Comparison of ENCODE assay signal across 7 mouse cellular contexts in genomic region chr4:129287472-129287981, GRCm38 (mm10). TPM values are rescaled to one million over a fixed set of nuclear protein-coding genes. Genes with fewer than 3 reads are reported as not detected.
A peak's percentile ranks its signal among the peaks of the same experiment; 100 is the strongest.
DNase-seq lines count a peak whose midpoint lies in the region; ATAC-seq and TF ChIP-seq lines count a peak whose summit lies in the region.

Gene Sync (plus strand): TSS chr4:129287617.

- peak; percentile 41 for TF ChIP-seq POLR2A in embryonic fibroblast, embryonic 13.5 days (IDR thresholded peaks at IDR 0.05; ENCODE audit: low read depth, low read length)

- under 1% methylated on average over 45 of the region's 53 CpGs for WGBS in heart, embryonic 15.5 days
- WGBS in limb, embryonic 15.5 days: under 1% methylated on average over 30 of the region's 53 CpGs

- peaks cover 18% of the 10 kb centered on the region for H3K27me3 ChIP-seq in heart, embryonic 15.5 days
- H3K27me3 ChIP-seq in limb, embryonic 15.5 days: peaks cover 14% of the 10 kb centered on the region

- peak within 1 kb of the TSS; percentile 63 for H3K9ac ChIP-seq in heart, embryonic 15.5 days
- peak within 1 kb of the TSS; percentile 51 for H3K9ac ChIP-seq in limb, embryonic 15.5 days

- H3K4me2 ChIP-seq in heart, embryonic 15.5 days: peak within 1 kb of the TSS; percentile 98
- peak within 1 kb of the TSS; percentile 96 for H3K4me2 ChIP-seq in limb, embryonic 15.5 days

- TF ChIP-seq CTCF in embryonic fibroblast, embryonic 13.5 days (IDR thresholded peaks at IDR 0.05; ENCODE audit: borderline replicate concordance, insufficient read depth, low read length): no peak

- H3K4me3 ChIP-seq in embryonic fibroblast, embryonic 13.5 days (ENCODE audit: insufficient read depth, low read length): peak within 1 kb of the TSS; percentile 52
- H3K4me3 ChIP-seq in heart, embryonic 15.5 days: peak within 1 kb of the TSS; percentile 64
- peak within 1 kb of the TSS; percentile 58 for H3K4me3 ChIP-seq in limb, embryonic 15.5 days

- peak; percentile 41 for ATAC-seq in heart, embryonic 15.5 days (replicated peaks; ENCODE audit: insufficient number of reproducible peaks, insufficient read depth, low FRiP score, low read depth)
- ATAC-seq in limb, embryonic 15.5 days (ENCODE audit: insufficient number of reproducible peaks, low FRiP score, low TSS enrichment, low read depth): peak; percentile 33; the same call in 1 of the 2 replicates

- peaks cover 3% of the 10 kb centered on the region; the same call in 1 of the 2 replicates for H3K4me1 ChIP-seq in embryonic fibroblast, embryonic 13.5 days (ENCODE audit: control insufficient read depth, insufficient read depth, low read length)
- peaks cover 22% of the 10 kb centered on the region for H3K4me1 ChIP-seq in heart, embryonic 15.5 days (replicated peaks)
- peaks cover 19% of the 10 kb centered on the region for H3K4me1 ChIP-seq in limb, embryonic 15.5 days

- no peaks in the 10 kb centered on the region for H3K9me3 ChIP-seq in heart, embryonic 15.5 days (replicated peaks)
- no peaks in the 10 kb centered on the region for H3K9me3 ChIP-seq in limb, embryonic 15.5 days

- no peaks in the 10 kb centered on the region for H3K36me3 ChIP-seq in heart, embryonic 15.5 days
- no peaks in the 10 kb centered on the region for H3K36me3 ChIP-seq in limb, embryonic 15.5 days

- DNase-seq in urinary bladder, postnatal 14 days (ENCODE audit: low spot score): peak; percentile 32
- DNase-seq in urinary bladder, adult 18-20 months (ENCODE audit: low spot score in 2 of 2): no peak
- peak; percentile 68 for DNase-seq in retina, postnatal 1 day
- DNase-seq in cerebellum, adult 18-20 months: no peak

- peak within 1 kb of the TSS; percentile 42; the same call in 1 of the 2 replicates for H3K27ac ChIP-seq in embryonic fibroblast, embryonic 13.5 days (ENCODE audit: insufficient read depth, low read length)
- H3K27ac ChIP-seq in heart, embryonic 15.5 days: peak within 1 kb of the TSS; percentile 53
- H3K27ac ChIP-seq in limb, embryonic 15.5 days: peak within 1 kb of the TSS; percentile 80

RNA-seq across cellular contexts. Expression of gene Sync, which starts in this region (rescaled TPM):
- polyA plus RNA-seq in embryonic fibroblast, embryonic 13.5 days (2011; ENCODE audit: insufficient read length, low read depth, missing spikeins): 9.4 and 15.0 TPM in 2 replicates
- polyA plus RNA-seq in heart, embryonic 15.5 days (2015; fragmentation: Nextera tagmentation; extraction: Ambion mirVana): 2.1 and 2.3 TPM in 2 replicates
- polyA plus RNA-seq in limb, embryonic 15.5 days (2015; fragmentation: Nextera tagmentation; extraction: Ambion mirVana): 5.0 and 9.6 TPM in 2 replicates

Comparison
In these comparisons a context has a peak if more than half of its experiments do, and no peak if none do; other contexts are left out.
1. DNase-seq: peak in urinary bladder, postnatal 14 days (single experiment) and retina, postnatal 1 day (single experiment); none in urinary bladder, adult 18-20 months (0 of 2) and cerebellum, adult 18-20 months (0 of 2).
2. Peak in every context shown above with its lines, with median percentiles within 50 percentile points of each other: H3K27ac ChIP-seq and H3K4me3 ChIP-seq.